Mouse (Mus musculus) lung, adult 2 months (tissue): ENCODE results near the gene Eif4enif1.
"Not testable (repeated sequence)": the region's sequence is repeated elsewhere in the genome, so short reads cannot be mapped to it uniquely, and the experiment has no call there.

ENCODE experiments used
- CTCF ChIP-seq: fragments of 200-500 bp; IDR thresholded peaks from 2 replicates; pipeline ENCODE4 v1.5.1; 2011; ENCODE audit warnings: mild to moderate bottlenecking, low read length, control low read depth; ENCODE audit not compliant: insufficient read depth
- POLR2A ChIP-seq: fragments of 200-500 bp; IDR thresholded peaks from 2 replicates; pipeline ENCODE4 v1.6.1; 2011; ENCODE audit warnings: low read depth, mild to moderate bottlenecking, control low read depth, low read length, borderline replicate concordance; ENCODE audit errors: extremely low read depth

- TF ChIP-seq POLR2A, CTCF: not testable (repeated sequence)
Measured at GRCm38 (mm10) chr11:3161370-3161769, 40.8 kb upstream of the Eif4enif1 start.
